Mouse (Mus musculus): ENCODE measurements around the gene Pla1a.

- TF ChIP-seq MYOG (IDR thresholded peaks at IDR 0.05; ENCODE audit: control insufficient read depth in 1 of 3, insufficient read depth in 1 of 3, insufficient read length in 2 of 3, low read depth in 2 of 3) (no peak), TCF12 (IDR thresholded peaks at IDR 0.05; ENCODE audit: insufficient read depth, poor library complexity, severe bottlenecking) (no peak), POLR2A (IDR thresholded peaks at IDR 0.05; ENCODE audit: insufficient read length, low read depth) (no peak), MAX (IDR thresholded peaks at IDR 0.05; ENCODE audit: low read depth) (no peak)
Measured at GRCm38 (mm10) chr16:38387389-38387788, 45.6 kb downstream of the Pla1a start.

Measured in myocyte (in vitro differentiated cells).